Comparison of ENCODE assay signal across 11 mouse cellular contexts in the genomic region with DNA sequence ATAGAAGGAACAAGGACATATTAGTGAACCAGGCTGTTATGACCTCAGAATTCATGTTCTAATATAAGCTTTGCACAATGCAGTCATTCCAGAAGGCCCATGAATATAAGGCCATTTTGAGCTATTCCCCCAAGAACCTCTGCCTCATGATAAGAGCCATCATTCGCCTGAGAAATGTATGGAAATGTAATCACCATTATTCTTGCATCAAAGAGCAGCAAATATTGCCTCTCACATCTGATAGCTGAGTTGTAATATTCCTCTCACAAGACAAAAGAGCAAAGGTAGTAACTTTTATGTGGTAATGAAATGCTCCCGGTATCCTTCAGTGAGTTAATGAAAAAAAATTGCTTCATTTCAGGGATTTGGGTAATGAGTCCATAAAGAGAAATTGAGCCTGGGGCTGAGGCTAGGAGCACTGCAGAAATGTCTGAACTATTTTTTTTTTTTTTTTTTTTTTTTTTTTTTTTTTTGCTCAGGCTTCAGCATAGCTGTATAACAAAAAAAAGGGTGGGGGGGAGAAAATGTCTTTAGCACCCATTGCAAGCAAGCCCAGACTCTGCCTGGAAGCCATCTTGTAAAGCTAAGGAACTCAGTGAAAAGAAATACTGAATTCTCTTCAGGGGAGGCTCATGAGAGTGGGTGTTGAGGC.
"Had no signal": no experiment of that assay in that cellular context is flagged by ENCODE, and none has a peak within 500 bp of the region (broad histone marks: within the 10 kb centered on the region; RNA-seq: fewer than 3 reads in every experiment).

No protein-coding gene starts in this region.

- H3K27me3 ChIP-seq: limb, embryonic 13.5 days; midbrain, embryonic 15.5 days had no signal

- H3K4me1 ChIP-seq: midbrain, embryonic 10.5 days; midbrain, embryonic 15.5 days had no signal

- H3K36me3 ChIP-seq: limb, embryonic 13.5 days; midbrain, embryonic 10.5 days; midbrain, embryonic 15.5 days had no signal

- H3K9ac ChIP-seq: limb, embryonic 13.5 days; liver, embryonic 14.5 days; midbrain, embryonic 15.5 days had no signal

- ATAC-seq: midbrain, embryonic 15.5 days had no signal

- H3K27ac ChIP-seq: kidney, postnatal 0 days; limb, embryonic 13.5 days; liver, embryonic 14.5 days; midbrain, embryonic 10.5 days; midbrain, embryonic 15.5 days; stomach, postnatal 0 days had no signal

- H3K4me2 ChIP-seq: limb, embryonic 13.5 days; midbrain, embryonic 15.5 days had no signal

- DNase-seq: kidney, adult 11 months; kidney, postnatal 36 days; left cerebral cortex, postnatal 4 days; right cerebral cortex, postnatal 25 days; thymus, postnatal 4 days had no signal

- H3K4me3 ChIP-seq: limb, embryonic 13.5 days; midbrain, embryonic 10.5 days; midbrain, embryonic 15.5 days had no signal

- H3K9me3 ChIP-seq: limb, embryonic 13.5 days; midbrain, embryonic 10.5 days; midbrain, embryonic 15.5 days had no signal
